Mouse (Mus musculus) right cerebral cortex, postnatal 10 days (tissue): ENCODE results near the gene Scgb1b15.
"Not testable (repeated sequence)": the region's sequence is repeated elsewhere in the genome, so short reads cannot be mapped to it uniquely, and the experiment has no call there.

Experiments
- DNase-seq, 2 experiments: peaks; one replicate each; pipeline ENCODE4 v3.0.0; 2021; ENCODE audit warnings: low spot score in 2 of 2

Scgb1b15 gene

GRCm38 (mm10) chr7:32836254-32836653 lies at the start of gene Scgb1b15:
Gene Scgb1b15, plus strand, starts transcription at chr7:32836554.
- DNase-seq: not testable (repeated sequence)

GRCm38 (mm10) chr7:32829562-32829961 lies 6.8 kb upstream of the Scgb1b15 start, which contains the start of gene Scgb2b15:
Gene Scgb2b15, minus strand, starts transcription at chr7:32829662.
- DNase-seq: not testable (repeated sequence)
